Mouse (Mus musculus) erythroid progenitor cell, adult 5-6 weeks (primary cell): ENCODE data around the gene Mef2d. TPM values are rescaled to one million over a fixed set of nuclear protein-coding genes. Genes with fewer than 3 reads are reported as not detected.

Experiments used
- ATAC-seq: replicated peaks from 2 replicates; pipeline ENCODE4 v1.8.0; 2016; ENCODE audit warnings: moderate number of reproducible peaks, mild to moderate bottlenecking, moderate TSS enrichment, inconsistent platforms; ENCODE audit not compliant: poor library complexity, low FRiP score, severe bottlenecking
- total RNA-seq, 2 experiments: library from RNA; stranded (forward) in 1 of 2; stranded (reverse) in 1 of 2; fragments of 150-400 nt in 1 of 2; fragments of 186-747, 209-891 nt in 1 of 2; gene quantifications; 2 replicates each; pipeline versions ENCODE4 v1.2.3 to v1.2.4; 2015 to 2017; ENCODE audit warnings: low replicate concordance in 2 of 2

Gene Mef2d
- total RNA-seq, 2 experiments from 2014 or later: 16.9 to 36.9 TPM

- ATAC-seq: no peak
Measured at GRCm38 (mm10) chr3:88148354-88148753, 6.2 kb downstream of the Mef2d start.

GRCm38 (mm10) chr3:88148776-88149509 lies 6.8 kb downstream of the Mef2d start:
- ATAC-seq: peak; percentile 49

GRCm38 (mm10) chr3:88149510-88149974 lies 7.4 kb downstream of the Mef2d start:
- ATAC-seq: no peak

- ATAC-seq: no peak
Measured at GRCm38 (mm10) chr3:88150061-88150998, 8.2 kb downstream of the Mef2d start.

- ATAC-seq: no peak
Measured at GRCm38 (mm10) chr3:88150999-88151364, 8.8 kb downstream of the Mef2d start.

- no peak for ATAC-seq
Measured at GRCm38 (mm10) chr3:88152056-88152455, 9.9 kb downstream of the Mef2d start.

GRCm38 (mm10) chr3:88153290-88154011 lies 11.3 kb downstream of the Mef2d start:
- ATAC-seq: no peak

- no peak for ATAC-seq
Measured at GRCm38 (mm10) chr3:88154236-88154635, 12.1 kb downstream of the Mef2d start.

GRCm38 (mm10) chr3:88156817-88157216 lies 14.6 kb downstream of the Mef2d start:
- ATAC-seq: no peak

GRCm38 (mm10) chr3:88157771-88158597 lies 15.8 kb downstream of the Mef2d start:
- no peak; the same call in 1 of the 2 replicates for ATAC-seq

- ATAC-seq: no peak
Measured at GRCm38 (mm10) chr3:88158991-88159390, 16.8 kb downstream of the Mef2d start.

- no peak for ATAC-seq
Measured at GRCm38 (mm10) chr3:88160856-88161255, 18.7 kb downstream of the Mef2d start.

GRCm38 (mm10) chr3:88162259-88162658 lies 20.1 kb downstream of the Mef2d start:
- ATAC-seq: no peak

GRCm38 (mm10) chr3:88162811-88163210 lies 20.6 kb downstream of the Mef2d start:
- no peak for ATAC-seq

- no peak for ATAC-seq
Measured at GRCm38 (mm10) chr3:88163847-88164246, 21.7 kb downstream of the Mef2d start.

- ATAC-seq: no peak
Measured at GRCm38 (mm10) chr3:88164263-88164662, 22.1 kb downstream of the Mef2d start.

- no peak for ATAC-seq
Measured at GRCm38 (mm10) chr3:88166056-88166455, 23.9 kb downstream of the Mef2d start.

GRCm38 (mm10) chr3:88170361-88170760 lies 28.2 kb downstream of the Mef2d start:
- no peak for ATAC-seq

GRCm38 (mm10) chr3:88172440-88172839 lies 30.3 kb downstream of the Mef2d start:
- no peak for ATAC-seq
